Mouse (Mus musculus) megakaryocyte, embryonic 14.5 days (primary cell): ENCODE data around the gene Rtl8a.

Experiments used
- FLI1 ChIP-seq: IDR thresholded peaks from 2 replicates; pipeline ENCODE4 v1.6.1; 2012; ENCODE audit warnings: low read length, inconsistent platforms, mixed read lengths
- GATA1 ChIP-seq: IDR thresholded peaks from 3 replicates; pipeline ENCODE4 v1.6.1; 2012; ENCODE audit warnings: mixed read lengths, low read length, inconsistent platforms, borderline replicate concordance

- TF ChIP-seq FLI1: no peak
- TF ChIP-seq GATA1: no peak
These were observed 32.9 kb downstream of the Rtl8a start for GRCm38 (mm10) chrX:53610571-53610970.
